Mouse (Mus musculus): ENCODE data around the gene Efna5. TPM values are rescaled to one million over a fixed set of nuclear protein-coding genes. Genes with fewer than 3 reads are reported as not detected.

The Efna5 gene
- polyA plus RNA-seq, 1 experiment, result 2.8 TPM

DNA sequence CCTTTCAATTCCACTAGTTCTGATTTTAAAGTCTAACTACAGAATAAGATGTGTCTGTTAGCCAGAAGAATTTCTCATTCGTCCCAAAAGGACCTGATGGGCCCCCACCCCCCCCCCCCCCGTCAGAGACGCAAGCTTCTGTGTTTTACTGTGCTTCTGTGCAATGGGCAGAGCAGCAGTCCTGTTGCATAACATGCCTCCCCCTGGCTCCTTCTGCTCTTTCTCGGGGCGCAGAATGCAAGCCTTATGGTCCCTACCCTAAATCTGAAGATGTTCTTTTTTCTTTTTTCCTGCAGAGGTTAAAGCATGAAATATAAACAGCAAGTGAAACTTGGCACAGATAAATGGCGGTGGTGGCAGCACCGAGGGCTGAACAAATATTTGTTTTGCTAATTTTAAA, 224.5 kb downstream of the Efna5 start:
- Histone ChIP-seq H3K4me2 (ENCODE audit: low read depth) (no peak overlapping the region), H3K79me2 (ENCODE audit: control insufficient read depth, insufficient read depth) (no peaks in the 10 kb centered on the region), H3K4me3 (no peak overlapping the region), H3ac (ENCODE audit: control insufficient read depth, insufficient read length) (no peak overlapping the region), H3K27me3 (ENCODE audit: control insufficient read depth, insufficient read depth, insufficient read length) (no peaks in the 10 kb centered on the region), H3K36me3 (ENCODE audit: control insufficient read depth, insufficient read depth) (no peaks in the 10 kb centered on the region)
- TF ChIP-seq MYOD1 (IDR thresholded peaks at IDR 0.05; ENCODE audit: control insufficient read depth in 1 of 3, insufficient read length in 2 of 3, low read depth in 2 of 3), result no peak
- no peak for TF ChIP-seq SRF (IDR thresholded peaks at IDR 0.05; ENCODE audit: control insufficient read depth, insufficient read length, low read depth)
- no peak for TF ChIP-seq MAX (IDR thresholded peaks at IDR 0.05; ENCODE audit: low read depth)
- no peak for TF ChIP-seq CEBPB (IDR thresholded peaks at IDR 0.05; ENCODE audit: insufficient read depth, poor library complexity, severe bottlenecking)
- no peak for TF ChIP-seq POLR2A (IDR thresholded peaks at IDR 0.05; ENCODE audit: insufficient read length, low read depth)
- no peak for TF ChIP-seq USF1 (IDR thresholded peaks at IDR 0.05; ENCODE audit: low read depth)

- Histone ChIP-seq H3K4me2 (ENCODE audit: low read depth) (no peak overlapping the region), H3K27me3 (ENCODE audit: control insufficient read depth, insufficient read depth, insufficient read length) (no peaks in the 10 kb centered on the region), H3K4me3 (no peak overlapping the region), H3K36me3 (ENCODE audit: control insufficient read depth, insufficient read depth) (no peaks in the 10 kb centered on the region), H3K79me2 (ENCODE audit: control insufficient read depth, insufficient read depth) (no peaks in the 10 kb centered on the region), H3ac (ENCODE audit: control insufficient read depth, insufficient read length) (no peak overlapping the region)
- TF ChIP-seq E2F4 (IDR thresholded peaks at IDR 0.05; ENCODE audit: insufficient read depth), result no peak
- no peak for TF ChIP-seq POLR2AphosphoS2 (IDR thresholded peaks at IDR 0.05; ENCODE audit: insufficient read length, low read depth)
- TF ChIP-seq REST (IDR thresholded peaks at IDR 0.05; ENCODE audit: insufficient read depth, insufficient read length), result no peak
- no peak for TF ChIP-seq SRF (IDR thresholded peaks at IDR 0.05; ENCODE audit: control insufficient read depth, insufficient read length, low read depth)
- no peak for TF ChIP-seq POLR2A (IDR thresholded peaks at IDR 0.05; ENCODE audit: insufficient read length, low read depth)
- TF ChIP-seq TCF12 (IDR thresholded peaks at IDR 0.05; ENCODE audit: insufficient read depth, poor library complexity, severe bottlenecking), result no peak
- TF ChIP-seq TCF3 (IDR thresholded peaks at IDR 0.05; ENCODE audit: insufficient read length, low read depth), result no peak
- TF ChIP-seq MAX (IDR thresholded peaks at IDR 0.05; ENCODE audit: low read depth), result no peak
- no peak for TF ChIP-seq USF1 (IDR thresholded peaks at IDR 0.05; ENCODE audit: low read depth)
- TF ChIP-seq CEBPB (IDR thresholded peaks at IDR 0.05; ENCODE audit: insufficient read depth, poor library complexity, severe bottlenecking), result no peak
- TF ChIP-seq MYOD1 (IDR thresholded peaks at IDR 0.05; ENCODE audit: control insufficient read depth in 1 of 3, insufficient read length in 2 of 3, low read depth in 2 of 3), result no peak
- TF ChIP-seq MYOG (IDR thresholded peaks at IDR 0.05; ENCODE audit: control insufficient read depth in 1 of 3, insufficient read depth in 1 of 3, insufficient read length in 2 of 3, low read depth in 2 of 3), result no peak
Observed at GRCm38 (mm10) chr17:62655819-62656355, 225.2 kb downstream of the Efna5 start.

DNA sequence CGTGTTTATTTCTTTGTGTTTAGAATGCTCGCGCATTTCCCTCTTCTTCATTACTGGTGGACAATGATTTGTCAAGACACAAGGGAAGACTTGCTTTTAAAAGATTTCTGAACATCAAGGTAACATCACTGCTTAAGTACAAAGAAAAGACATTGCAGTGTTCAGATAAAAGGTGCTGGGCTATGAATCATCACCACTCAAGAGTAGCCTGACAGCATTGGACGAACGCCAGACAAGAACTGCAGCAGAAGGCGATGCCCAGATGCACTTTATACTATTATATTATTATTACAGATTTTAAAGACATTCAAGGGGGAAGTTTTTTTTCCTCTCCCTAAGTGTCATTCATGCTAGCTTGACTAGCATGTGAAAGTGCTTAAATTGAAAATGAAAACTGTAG, 228.7 kb downstream of the Efna5 start:
- TF ChIP-seq REST (IDR thresholded peaks at IDR 0.05; ENCODE audit: insufficient read depth, insufficient read length), result no peak
- no peak for TF ChIP-seq E2F4 (IDR thresholded peaks at IDR 0.05; ENCODE audit: insufficient read depth)
- TF ChIP-seq MAX (IDR thresholded peaks at IDR 0.05; ENCODE audit: low read depth), result no peak
- TF ChIP-seq MYOD1 (IDR thresholded peaks at IDR 0.05; ENCODE audit: control insufficient read depth in 1 of 3, insufficient read length in 2 of 3, low read depth in 2 of 3), result no peak
- TF ChIP-seq POLR2A (IDR thresholded peaks at IDR 0.05; ENCODE audit: insufficient read length, low read depth), result no peak
- TF ChIP-seq SRF (IDR thresholded peaks at IDR 0.05; ENCODE audit: control insufficient read depth, insufficient read length, low read depth), result no peak
- no peak for TF ChIP-seq CEBPB (IDR thresholded peaks at IDR 0.05; ENCODE audit: insufficient read depth, poor library complexity, severe bottlenecking)
- no peak for TF ChIP-seq TCF12 (IDR thresholded peaks at IDR 0.05; ENCODE audit: insufficient read depth, poor library complexity, severe bottlenecking)
- Histone ChIP-seq H3K79me2 (ENCODE audit: control insufficient read depth, insufficient read depth) (no peaks in the 10 kb centered on the region), H3K27me3 (ENCODE audit: control insufficient read depth, insufficient read depth, insufficient read length) (no peaks in the 10 kb centered on the region), H3K36me3 (ENCODE audit: control insufficient read depth, insufficient read depth) (no peaks in the 10 kb centered on the region), H3ac (ENCODE audit: control insufficient read depth, insufficient read length) (no peak overlapping the region), H3K4me2 (ENCODE audit: low read depth) (no peak overlapping the region), H3K4me3 (no peak overlapping the region)

DNA sequence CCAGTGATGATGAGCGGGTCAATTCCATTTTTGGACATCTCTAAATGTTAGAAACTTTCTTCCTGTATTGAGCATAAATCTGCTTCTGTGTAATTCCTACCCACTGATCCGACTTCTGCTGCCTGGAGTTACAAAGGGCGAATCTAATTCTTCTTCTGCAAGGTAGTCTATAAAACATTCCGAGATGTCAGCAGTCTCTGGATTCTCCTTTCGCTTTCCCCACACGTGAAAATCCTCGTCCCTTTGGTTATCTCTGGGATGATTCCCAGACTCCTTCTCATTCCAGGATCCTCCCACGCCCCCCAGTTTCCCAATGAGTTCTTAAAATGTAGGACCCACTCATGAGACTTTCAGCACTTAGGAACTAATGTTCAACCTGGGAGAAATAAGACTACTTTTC, 229.4 kb downstream of the Efna5 start:
- H3K36me3 ChIP-seq (ENCODE audit: control insufficient read depth, insufficient read depth), result no peaks in the 10 kb centered on the region
- no peak overlapping the region for H3K4me3 ChIP-seq
- no peak overlapping the region for H3K4me2 ChIP-seq (ENCODE audit: low read depth)
- TF ChIP-seq MYOG (IDR thresholded peaks at IDR 0.05; ENCODE audit: control insufficient read depth in 1 of 3, insufficient read depth in 1 of 3, insufficient read length in 2 of 3, low read depth in 2 of 3) (no peak), CEBPB (IDR thresholded peaks at IDR 0.05; ENCODE audit: insufficient read depth, poor library complexity, severe bottlenecking) (no peak), MYOD1 (IDR thresholded peaks at IDR 0.05; ENCODE audit: control insufficient read depth in 1 of 3, insufficient read length in 2 of 3, low read depth in 2 of 3) (no peak), REST (IDR thresholded peaks at IDR 0.05; ENCODE audit: insufficient read depth, insufficient read length) (no peak), SRF (IDR thresholded peaks at IDR 0.05; ENCODE audit: control insufficient read depth, insufficient read length, low read depth) (no peak), POLR2AphosphoS2 (IDR thresholded peaks at IDR 0.05; ENCODE audit: insufficient read length, low read depth) (no peak), MAX (IDR thresholded peaks at IDR 0.05; ENCODE audit: low read depth) (no peak), USF1 (IDR thresholded peaks at IDR 0.05; ENCODE audit: low read depth) (no peak), E2F4 (IDR thresholded peaks at IDR 0.05; ENCODE audit: insufficient read depth) (no peak), TCF12 (IDR thresholded peaks at IDR 0.05; ENCODE audit: insufficient read depth, poor library complexity, severe bottlenecking) (no peak)
- H3K79me2 ChIP-seq (ENCODE audit: control insufficient read depth, insufficient read depth), result no peaks in the 10 kb centered on the region
- H3K27me3 ChIP-seq (ENCODE audit: control insufficient read depth, insufficient read depth, insufficient read length), result no peaks in the 10 kb centered on the region
- H3ac ChIP-seq (ENCODE audit: control insufficient read depth, insufficient read length), result no peak overlapping the region

DNA sequence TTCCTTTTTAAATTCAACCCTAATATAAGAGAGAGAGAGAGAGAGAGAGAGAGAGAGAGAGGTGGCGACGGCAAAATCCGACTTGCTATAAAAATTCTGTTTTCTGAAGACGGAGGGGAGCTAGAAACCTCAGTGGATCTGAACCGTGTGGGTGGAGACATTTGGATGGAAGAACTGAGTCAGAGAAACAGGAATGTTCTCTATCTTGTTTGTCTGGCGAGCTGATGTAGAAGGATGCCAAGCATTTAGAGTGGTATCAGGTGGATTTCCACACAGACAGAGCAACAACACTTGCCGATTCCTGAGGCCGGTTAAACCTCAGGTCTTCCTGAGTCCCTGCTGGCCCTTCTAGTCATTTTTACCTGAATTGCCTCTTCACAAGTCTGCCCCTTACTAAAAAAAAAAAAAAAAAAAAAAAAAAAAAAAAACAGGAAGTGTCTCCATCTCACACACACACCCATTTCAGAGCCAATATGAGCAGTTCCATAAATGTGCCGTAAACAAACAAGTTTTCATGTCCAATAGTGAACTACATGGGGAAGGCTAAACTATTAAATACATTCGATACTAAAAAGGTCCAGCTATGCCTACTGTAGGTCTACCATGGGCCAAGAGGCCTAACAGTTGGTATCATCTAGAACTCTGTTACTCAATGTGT, 231.7 kb downstream of the Efna5 start:
- TF ChIP-seq CEBPB (IDR thresholded peaks at IDR 0.05; ENCODE audit: insufficient read depth, poor library complexity, severe bottlenecking), result no peak
- no peak for TF ChIP-seq USF1 (IDR thresholded peaks at IDR 0.05; ENCODE audit: low read depth)
- no peak for TF ChIP-seq MAX (IDR thresholded peaks at IDR 0.05; ENCODE audit: low read depth)
- no peak for TF ChIP-seq TCF12 (IDR thresholded peaks at IDR 0.05; ENCODE audit: insufficient read depth, poor library complexity, severe bottlenecking)
- no peak for TF ChIP-seq MYOD1 (IDR thresholded peaks at IDR 0.05; ENCODE audit: control insufficient read depth in 1 of 3, insufficient read length in 2 of 3, low read depth in 2 of 3)
- TF ChIP-seq E2F4 (IDR thresholded peaks at IDR 0.05; ENCODE audit: insufficient read depth), result no peak
- TF ChIP-seq TCF3 (IDR thresholded peaks at IDR 0.05; ENCODE audit: insufficient read length, low read depth), result no peak
- TF ChIP-seq MYOG (IDR thresholded peaks at IDR 0.05; ENCODE audit: control insufficient read depth in 1 of 3, insufficient read depth in 1 of 3, insufficient read length in 2 of 3, low read depth in 2 of 3), result no peak
- TF ChIP-seq POLR2A (IDR thresholded peaks at IDR 0.05; ENCODE audit: insufficient read length, low read depth), result no peak
- Histone ChIP-seq H3K4me2 (ENCODE audit: low read depth) (peak overlapping the region; percentile 61), H3ac (ENCODE audit: control insufficient read depth, insufficient read length) (no peak overlapping the region), H3K4me3 (no peak overlapping the region), H3K79me2 (ENCODE audit: control insufficient read depth, insufficient read depth) (no peaks in the 10 kb centered on the region), H3K27me3 (ENCODE audit: control insufficient read depth, insufficient read depth, insufficient read length) (no peaks in the 10 kb centered on the region), H3K36me3 (ENCODE audit: control insufficient read depth, insufficient read depth) (no peaks in the 10 kb centered on the region)
